Mouse (Mus musculus) fat pad, adult 2 months (tissue): ENCODE results near the gene Gm5346.
"Not testable (repeated sequence)": the region's sequence is repeated elsewhere in the genome, so short reads cannot be mapped to it uniquely, and the experiment has no call there.

Experiments
- DNase-seq: peaks from one replicate; pipeline ENCODE4 v3.0.0-alpha.2; 2011; ENCODE audit warnings: low read depth, low spot score; ENCODE audit errors: extremely low read depth

Gene Gm5346

DNA sequence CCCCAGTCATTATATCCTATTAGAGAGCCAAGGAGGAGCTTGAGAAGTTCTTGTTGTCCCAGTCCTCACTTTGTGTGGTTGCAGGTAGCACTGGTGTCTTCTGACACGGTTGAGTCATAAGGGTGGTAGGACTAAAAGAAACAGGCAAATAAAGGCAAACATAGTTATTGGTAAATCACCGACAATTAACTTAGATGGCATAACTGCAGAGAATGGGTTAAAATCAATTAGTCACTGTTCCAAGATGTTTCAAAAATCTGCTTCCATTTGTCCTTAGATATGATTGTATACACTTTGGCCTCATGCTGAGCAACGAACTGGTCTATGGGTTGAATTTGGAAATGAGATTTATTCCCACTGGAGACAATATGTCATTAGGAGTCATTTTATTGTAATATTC, at the start of gene Gm5346:
Gene Gm5346, minus strand, starts transcription at position 101 of the 400 bp plus-strand sequence.
- DNase-seq, result no peak

DNA sequence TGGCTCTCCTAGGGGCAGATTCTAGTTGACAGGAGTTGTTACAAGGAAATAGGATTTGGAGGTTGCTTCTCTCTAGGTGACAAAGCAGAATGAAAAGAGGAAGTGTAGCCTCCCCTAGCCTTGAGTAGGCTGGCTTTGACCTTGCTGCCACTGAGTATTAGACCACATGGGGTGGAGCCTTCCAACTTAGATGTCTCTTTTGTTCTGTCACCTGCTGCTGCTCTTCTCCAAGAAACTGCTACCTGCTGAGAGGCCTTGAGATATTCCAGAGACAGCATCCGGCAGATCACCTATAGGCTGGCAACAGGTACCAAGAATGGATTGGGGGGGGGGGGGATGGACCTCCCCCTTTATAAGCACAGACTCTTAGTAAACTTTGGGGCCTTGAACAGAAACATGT, 11.0 kb downstream of the Gm5346 start:
- DNase-seq, result no peak

DNA sequence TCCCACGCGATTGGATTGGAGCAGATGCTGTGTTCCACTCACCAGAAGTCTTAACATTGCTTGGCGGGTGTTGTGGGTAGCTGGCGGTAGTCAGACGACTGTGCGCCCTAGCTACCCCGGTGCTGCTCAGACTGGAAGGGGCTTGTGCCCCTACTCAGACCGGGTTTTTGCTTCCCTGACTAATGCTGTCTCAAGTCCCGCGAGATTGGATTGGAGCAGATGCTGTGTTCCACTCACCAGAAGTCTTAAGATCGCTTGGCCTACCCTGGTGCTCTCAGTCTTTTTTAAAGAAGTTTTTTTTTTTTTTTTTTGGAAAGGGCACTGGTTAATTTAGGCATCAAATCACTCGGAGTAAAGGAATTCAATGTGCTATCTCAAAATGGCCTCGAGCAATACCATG, 23.4 kb downstream of the Gm5346 start:
- DNase-seq, result not testable (repeated sequence)

DNA sequence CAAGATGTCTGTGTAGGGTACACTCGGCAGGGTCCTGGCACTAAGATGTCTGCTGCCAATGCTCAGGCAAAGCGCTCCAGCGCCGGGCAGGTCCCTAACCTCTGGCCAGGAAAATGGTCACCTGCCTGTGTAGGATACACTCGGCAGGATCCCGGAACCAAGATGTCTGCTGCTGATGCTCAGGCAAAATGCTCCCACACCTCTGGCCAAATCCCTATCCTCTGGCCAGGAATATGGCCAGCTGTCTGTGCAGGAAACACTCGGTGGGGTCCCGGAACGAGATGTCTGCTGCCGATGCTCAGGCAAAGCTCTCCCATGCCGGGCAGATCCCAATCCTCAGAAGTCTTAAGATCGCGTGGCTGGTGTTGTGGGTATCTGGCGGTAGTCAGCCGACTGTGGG, 23.9 kb downstream of the Gm5346 start:
- DNase-seq, result not testable (repeated sequence)

DNA sequence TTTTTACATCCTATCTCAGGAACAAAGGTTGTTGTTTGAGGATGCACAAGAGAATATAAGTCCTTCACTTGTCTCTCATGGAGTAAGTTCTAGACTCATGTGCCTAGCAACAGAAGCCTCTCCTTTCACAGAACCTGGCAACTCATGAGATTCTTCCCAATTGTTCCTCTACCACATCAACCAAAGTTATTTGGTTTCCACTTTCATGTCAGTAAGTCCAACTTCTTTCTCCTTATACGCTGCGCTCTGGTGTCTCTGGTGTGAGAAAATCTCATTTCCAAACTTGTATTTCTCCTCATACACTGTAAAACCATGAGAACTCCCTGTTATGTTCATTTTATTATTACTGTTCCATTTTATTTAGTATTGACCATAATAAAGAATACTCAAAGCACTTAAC, 50.5 kb downstream of the Gm5346 start, which contains the start of gene Adam26a:
Gene Adam26a, minus strand, starts transcription at position 101 of the 400 bp plus-strand sequence.
- DNase-seq, result not testable (repeated sequence)
